Mouse (Mus musculus) neural tube, embryonic 14.5 days (tissue): Measurements from ENCODE around the gene Nnmt. TPM values are rescaled to one million over a fixed set of nuclear protein-coding genes. Genes with fewer than 3 reads are reported as not detected.

Source experiments
- ATAC-seq: fragments of 200-750 bp; cut with Nextera tagmentation; 2 replicates; pipeline ENCODE4 v1.8.0; 2017; ENCODE audit warnings: low read depth, mild to moderate bottlenecking, moderate TSS enrichment, moderate library complexity
- H3K27ac ChIP-seq: fragments of 300-500 bp; sonication (generic); 2 replicates; pipeline ENCODE4 v1.5.1; 2014; ENCODE audit warnings: low read depth, mild to moderate bottlenecking, control low read depth, low read length, moderate library complexity, mixed read lengths
- H3K27me3 ChIP-seq: fragments of 300-500 bp; sonication (generic); 2 replicates; pipeline ENCODE4 v1.6.1; 2014; ENCODE audit warnings: low read length; ENCODE audit not compliant: control insufficient read depth, insufficient read depth
- H3K36me3 ChIP-seq: fragments of 300-500 bp; sonication (generic); 2 replicates; pipeline ENCODE4 v1.6.1; 2014; ENCODE audit warnings: low read length, mixed read lengths; ENCODE audit not compliant: control insufficient read depth, insufficient read depth
- H3K4me1 ChIP-seq: fragments of 300-500 bp; sonication (generic); 2 replicates; pipeline ENCODE4 v1.6.1; 2014; ENCODE audit warnings: low read length; ENCODE audit not compliant: control insufficient read depth, insufficient read depth
- H3K4me2 ChIP-seq: fragments of 300-500 bp; sonication (generic); 2 replicates; pipeline ENCODE4 v1.6.1; 2014; ENCODE audit warnings: mild to moderate bottlenecking, low read depth, low read length, control low read depth
- H3K4me3 ChIP-seq: fragments of 300-500 bp; sonication (generic); 2 replicates; pipeline ENCODE4 v1.5.1; 2014; ENCODE audit warnings: low read depth, low read length, control low read depth, mixed read lengths
- H3K9ac ChIP-seq: fragments of 300-500 bp; sonication (generic); replicated peaks from 2 replicates; pipeline ENCODE4 v1.6.1; 2014; ENCODE audit warnings: low read depth, mild to moderate bottlenecking, control low read depth, low read length, mixed read lengths
- H3K9me3 ChIP-seq: fragments of 300-500 bp; sonication (generic); 2 replicates; pipeline ENCODE4 v1.6.1; 2016; ENCODE audit warnings: low read length; ENCODE audit not compliant: control insufficient read depth
- WGBS: fragments of 180-500 bp; shearing (Covaris S2); extraction: QIAGEN DNeasy Blood & Tissue Kit; methylation state at CpG from one replicate; pipeline ENCODE4 v1.1.7; 2014; 5-methylcytosine and 5-hydroxymethylcytosine counted together
- polyA plus RNA-seq: library from polyadenylated mRNA; unstranded; fragments of >200 nt; fragmentation: Nextera tagmentation; extraction: Ambion mirVana; gene quantifications from 2 replicates; pipeline ENCODE4 v1.2.1, GENCODE M21; 2014

The Nnmt gene
- polyA plus RNA-seq, 1 experiment from 2014 or later: 0.44 TPM

GRCm38 (mm10) chr9:48596924-48597323 lies 8.0 kb downstream of the Nnmt start:
- H3K36me3 ChIP-seq: no peaks in the 10 kb centered on the region
- no peaks in the 10 kb centered on the region for H3K27me3 ChIP-seq
- H3K9me3 ChIP-seq: no peaks in the 10 kb centered on the region
- no peaks in the 10 kb centered on the region for H3K4me1 ChIP-seq
- ATAC-seq: no peak
- 57% methylated on average over 11 of the region's 11 CpGs for WGBS
- no peak overlapping the region for H3K4me3 ChIP-seq
- no peak overlapping the region for H3K9ac ChIP-seq
- H3K4me2 ChIP-seq: no peak overlapping the region
- no peak overlapping the region for H3K27ac ChIP-seq

DNA sequence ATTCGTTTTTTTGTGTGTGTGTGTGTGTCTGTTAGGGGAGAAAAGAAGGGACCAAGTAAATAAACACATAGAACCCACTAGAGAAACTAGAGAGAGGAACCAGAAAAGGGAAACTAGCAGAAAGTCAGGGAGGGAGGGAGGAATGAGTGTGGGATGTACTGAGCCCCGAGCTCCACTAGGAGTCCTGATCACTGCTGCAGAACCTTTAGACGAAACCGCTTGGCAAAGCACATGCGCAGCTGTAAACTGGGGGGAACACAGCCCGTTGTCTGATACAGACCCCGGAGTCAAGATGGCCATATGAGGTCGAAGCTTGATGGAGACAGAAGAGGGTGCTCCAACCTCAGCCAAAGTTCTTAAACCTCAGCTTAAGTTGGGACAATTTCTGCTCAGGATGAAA lies 11.0 kb downstream of the Nnmt start:
- ATAC-seq: no peak
- no peak overlapping the region for H3K9ac ChIP-seq
- H3K36me3 ChIP-seq: no peaks in the 10 kb centered on the region
- H3K4me1 ChIP-seq: no peaks in the 10 kb centered on the region
- no peak overlapping the region for H3K4me3 ChIP-seq
- H3K4me2 ChIP-seq: no peak overlapping the region
- 63% methylated on average over 8 of the region's 8 CpGs for WGBS
- no peak overlapping the region for H3K27ac ChIP-seq
- no peaks in the 10 kb centered on the region for H3K9me3 ChIP-seq
- no peaks in the 10 kb centered on the region for H3K27me3 ChIP-seq

DNA sequence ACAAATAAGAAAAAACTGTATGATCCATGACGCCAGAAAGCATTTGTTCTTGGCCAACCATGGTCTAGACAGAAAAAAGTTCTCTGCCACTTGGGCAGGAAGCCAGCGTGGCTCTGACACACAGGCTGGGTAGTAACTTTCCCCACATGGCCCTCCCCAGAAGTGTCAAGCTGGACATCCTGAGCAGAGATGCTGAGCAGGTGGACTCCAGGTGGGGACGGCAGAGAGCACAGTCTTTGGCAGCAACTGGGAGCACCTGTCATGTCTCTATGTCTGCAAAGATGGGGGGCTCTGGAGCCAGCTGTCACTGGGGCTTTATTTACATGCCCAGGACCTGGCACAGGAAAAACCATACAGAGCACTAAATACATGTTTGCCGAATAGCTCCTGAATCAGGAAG lies 14.3 kb downstream of the Nnmt start:
- H3K9ac ChIP-seq: no peak overlapping the region
- H3K9me3 ChIP-seq: no peaks in the 10 kb centered on the region
- ATAC-seq: no peak
- H3K4me3 ChIP-seq: no peak overlapping the region
- 89% methylated on average over 4 of the region's 4 CpGs for WGBS
- no peak overlapping the region for H3K27ac ChIP-seq
- H3K36me3 ChIP-seq: no peaks in the 10 kb centered on the region
- H3K27me3 ChIP-seq: no peaks in the 10 kb centered on the region
- H3K4me1 ChIP-seq: no peaks in the 10 kb centered on the region
- H3K4me2 ChIP-seq: no peak overlapping the region

- no peaks in the 10 kb centered on the region for H3K27me3 ChIP-seq
- H3K36me3 ChIP-seq: no peaks in the 10 kb centered on the region
- no peak overlapping the region for H3K9ac ChIP-seq
- no peaks in the 10 kb centered on the region for H3K4me1 ChIP-seq
- H3K4me2 ChIP-seq: no peak overlapping the region
- H3K9me3 ChIP-seq: no peaks in the 10 kb centered on the region
- 8% methylated on average over 4 of the region's 4 CpGs for WGBS
- no peak overlapping the region for H3K4me3 ChIP-seq
- no peak for ATAC-seq
- H3K27ac ChIP-seq: no peak overlapping the region
These were observed 18.6 kb downstream of the Nnmt start for GRCm38 (mm10) chr9:48586332-48586731.

GRCm38 (mm10) chr9:48580808-48581207 lies 24.1 kb downstream of the Nnmt start:
- WGBS: 96% methylated on average over 1 of the region's 1 CpGs
- H3K9me3 ChIP-seq: no peaks in the 10 kb centered on the region
- no peaks in the 10 kb centered on the region for H3K4me1 ChIP-seq
- no peak overlapping the region for H3K27ac ChIP-seq
- H3K9ac ChIP-seq: no peak overlapping the region
- no peaks in the 10 kb centered on the region for H3K27me3 ChIP-seq
- H3K36me3 ChIP-seq: no peaks in the 10 kb centered on the region
- H3K4me3 ChIP-seq: no peak overlapping the region
- no peak overlapping the region for H3K4me2 ChIP-seq
- no peak for ATAC-seq

DNA sequence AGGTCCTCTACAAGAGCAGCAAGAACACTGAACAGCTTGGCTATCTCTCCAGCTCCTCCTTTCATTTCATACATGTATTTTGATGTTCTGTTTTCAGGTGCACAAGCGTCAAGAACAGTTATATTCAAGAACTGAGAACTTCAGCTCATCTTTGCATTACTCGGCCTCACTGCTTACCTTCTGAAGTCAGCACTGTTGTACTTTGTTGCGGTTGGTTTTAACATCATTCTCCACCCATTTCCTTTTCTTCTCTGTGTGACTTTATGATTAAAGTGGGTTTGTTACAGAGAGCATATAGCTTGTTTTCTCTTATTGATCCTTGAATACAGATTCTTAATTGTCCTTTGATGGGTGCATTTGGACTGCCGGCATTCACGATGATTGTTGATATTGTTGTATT lies 42.6 kb downstream of the Nnmt start:
- no peak overlapping the region for H3K4me2 ChIP-seq
- no peaks in the 10 kb centered on the region for H3K9me3 ChIP-seq
- no peak overlapping the region for H3K9ac ChIP-seq
- H3K27me3 ChIP-seq: no peaks in the 10 kb centered on the region
- H3K27ac ChIP-seq: no peak overlapping the region
- 89% methylated on average over 5 of the region's 5 CpGs for WGBS
- ATAC-seq: no peak
- no peak overlapping the region for H3K4me3 ChIP-seq
- H3K4me1 ChIP-seq: no peaks in the 10 kb centered on the region
- no peaks in the 10 kb centered on the region for H3K36me3 ChIP-seq

DNA sequence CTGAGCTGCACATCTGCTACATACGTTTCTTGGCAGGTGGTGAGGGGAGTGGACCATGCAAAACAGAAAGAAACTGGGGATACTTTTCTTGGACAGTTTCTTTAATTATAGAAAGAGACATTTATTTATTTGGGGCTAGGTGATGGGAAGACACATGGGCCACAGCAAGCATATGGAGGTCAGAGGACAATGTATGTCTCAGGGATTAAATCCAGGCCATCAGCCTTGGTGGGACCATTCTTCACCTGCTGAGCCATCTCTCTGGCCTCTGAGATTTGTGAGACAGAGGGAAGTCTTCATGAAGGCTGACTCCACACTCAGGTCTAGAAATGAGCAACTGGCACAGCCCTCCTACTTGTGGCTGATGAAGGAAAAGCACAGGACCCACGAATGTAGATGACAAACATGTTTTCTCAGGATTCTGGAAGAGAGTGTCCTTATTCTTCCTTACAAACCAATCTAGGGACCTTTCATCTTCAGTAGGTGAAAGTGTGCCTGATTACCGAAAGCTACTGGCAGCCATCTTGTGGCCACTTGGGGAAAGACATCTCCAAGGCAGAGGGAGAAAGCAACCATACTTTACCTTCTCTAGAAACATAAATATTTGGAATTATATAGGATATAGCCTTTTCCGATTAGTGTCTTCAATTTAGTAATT lies 45.3 kb downstream of the Nnmt start:
- no peak overlapping the region for H3K27ac ChIP-seq
- H3K9me3 ChIP-seq: no peaks in the 10 kb centered on the region
- no peak for ATAC-seq
- H3K4me1 ChIP-seq: no peaks in the 10 kb centered on the region
- 29% methylated on average over 4 of the region's 4 CpGs for WGBS
- no peak overlapping the region for H3K4me3 ChIP-seq
- no peak overlapping the region for H3K4me2 ChIP-seq
- H3K27me3 ChIP-seq: no peaks in the 10 kb centered on the region
- H3K36me3 ChIP-seq: no peaks in the 10 kb centered on the region
- no peak overlapping the region for H3K9ac ChIP-seq

GRCm38 (mm10) chr9:48558637-48559036 lies 46.3 kb downstream of the Nnmt start:
- ATAC-seq: no peak
- no peak overlapping the region for H3K27ac ChIP-seq
- H3K9me3 ChIP-seq: no peaks in the 10 kb centered on the region
- H3K4me1 ChIP-seq: no peaks in the 10 kb centered on the region
- WGBS: 77% methylated on average over 4 of the region's 4 CpGs
- H3K4me3 ChIP-seq: no peak overlapping the region
- no peaks in the 10 kb centered on the region for H3K36me3 ChIP-seq
- H3K27me3 ChIP-seq: no peaks in the 10 kb centered on the region
- no peak overlapping the region for H3K4me2 ChIP-seq
- H3K9ac ChIP-seq: no peak overlapping the region

DNA sequence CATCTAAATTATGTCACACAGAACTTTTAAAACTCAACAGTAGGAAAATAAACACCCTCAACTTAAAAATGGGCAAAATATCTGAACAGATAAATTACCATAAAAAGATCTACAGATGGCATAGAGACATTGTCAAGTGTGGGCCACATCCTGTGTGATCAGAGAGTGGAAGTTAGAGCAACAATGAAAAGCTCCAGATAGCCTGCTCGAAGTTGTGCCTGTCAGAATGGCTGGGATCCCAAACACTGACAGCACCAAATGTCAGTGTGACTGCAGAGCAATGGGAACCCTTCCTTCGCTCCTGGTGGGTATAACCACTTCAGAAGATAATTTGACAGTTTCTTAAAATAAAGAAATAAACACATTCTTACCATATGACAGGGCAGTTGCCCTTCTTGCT lies 55.9 kb downstream of the Nnmt start:
- H3K9me3 ChIP-seq: no peaks in the 10 kb centered on the region
- H3K4me1 ChIP-seq: no peaks in the 10 kb centered on the region
- whole genome bisulfite sequencing: 83% methylated on average over 2 of the region's 2 CpGs
- no peaks in the 10 kb centered on the region for H3K36me3 ChIP-seq
- no peak overlapping the region for H3K9ac ChIP-seq
- no peak overlapping the region for H3K4me2 ChIP-seq
- no peak for ATAC-seq
- H3K27ac ChIP-seq: no peak overlapping the region
- no peak overlapping the region for H3K4me3 ChIP-seq
- no peaks in the 10 kb centered on the region for H3K27me3 ChIP-seq
